Mouse (Mus musculus) T-helper 2 cell (primary cell): ENCODE data around the gene Gm525.
"Not testable (repeated sequence)": the region's sequence is repeated elsewhere in the genome, so short reads cannot be mapped to it uniquely, and the experiment has no call there.

ENCODE experiments used
- in situ Hi-C: fragments of 300-600 bp; cut with MboI, MseI; formaldehyde crosslinking; loops from one replicate; pipeline ENCODE4 v1.15.1; 2025; ENCODE audit warnings: high pct_unique_total_duplicates

Gm525 gene

GRCm38 (mm10) chr11:89061362-89061761, 12.3 kb upstream of the Gm525 start:
- in situ Hi-C loops = loop anchor here (10.0 kb wide), 1 partner anchor 1087 kb away; no protein-coding TSS in a partner anchor

DNA sequence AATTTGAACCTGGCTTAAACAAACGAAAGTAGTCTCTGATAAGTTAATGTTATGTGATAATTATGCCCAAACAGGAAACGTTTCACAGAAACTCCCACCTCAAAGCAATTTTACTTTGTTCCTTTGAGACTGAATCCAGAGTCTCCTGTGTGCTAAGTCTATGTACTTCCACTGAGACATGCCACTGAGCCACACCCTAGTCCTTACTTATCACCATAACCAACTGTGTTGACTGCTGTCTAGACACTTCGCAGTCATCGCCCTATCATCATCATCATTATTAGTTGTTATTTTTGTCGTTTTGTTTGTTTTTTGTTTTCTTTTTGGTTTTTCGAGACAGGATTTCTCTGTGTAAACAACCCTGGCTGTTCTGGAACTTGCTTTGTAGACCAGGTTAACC, 9.3 kb upstream of the Gm525 start:
- in situ Hi-C loops = loop anchor here (10.0 kb wide), 1 partner anchor 1090 kb away; no protein-coding TSS in a partner anchor

DNA sequence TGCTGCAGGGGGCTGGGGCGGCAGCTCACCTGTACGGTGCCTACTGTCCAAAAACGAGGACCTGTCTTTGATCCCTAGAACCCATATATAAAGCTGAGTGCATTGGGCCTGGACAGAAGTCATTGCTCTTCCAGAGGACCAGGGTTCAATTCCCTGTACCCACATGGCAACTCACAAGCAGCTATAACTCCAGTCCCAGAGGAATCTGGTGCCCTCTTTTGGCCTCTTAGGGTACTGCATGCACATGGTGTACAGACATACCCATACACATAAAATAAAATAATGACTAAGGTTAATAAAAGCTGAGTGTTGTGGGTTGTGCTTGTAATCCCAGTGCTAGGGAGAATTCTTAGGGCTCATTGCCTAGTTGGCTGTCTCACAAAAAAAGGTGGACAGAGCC, 8.3 kb upstream of the Gm525 start:
- in situ Hi-C loops = loop anchor here (10.0 kb wide), 1 partner anchor 1090 kb away; no protein-coding TSS in a partner anchor

- in situ Hi-C loops = loop anchor here (10.0 kb wide), 1 partner anchor 1091 kb away; no protein-coding TSS in a partner anchor
Measured at GRCm38 (mm10) chr11:89066126-89066525, 7.5 kb upstream of the Gm525 start.

DNA sequence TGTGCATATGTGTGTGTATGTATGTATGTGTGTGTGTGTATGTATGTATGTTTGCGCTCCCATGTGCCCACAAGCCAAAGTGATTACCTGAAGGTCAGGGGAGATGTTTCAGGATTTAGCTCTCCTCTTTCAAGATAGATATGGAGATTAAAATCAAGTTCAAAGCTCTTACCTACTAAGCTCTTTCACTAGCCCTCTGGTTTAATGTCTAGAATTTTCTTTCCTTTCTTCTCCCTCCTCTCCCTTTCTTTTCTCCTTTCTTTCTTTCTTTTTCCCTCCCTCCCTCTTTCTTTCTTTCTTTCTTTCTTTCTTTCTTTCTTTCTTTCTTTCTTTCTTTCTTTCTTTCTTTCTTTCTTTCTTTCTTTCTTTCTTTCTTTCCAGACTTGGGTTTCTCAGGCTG, 6.9 kb upstream of the Gm525 start, which contains the start of gene Dgke:
TSS of gene Dgke (minus strand) at position 101 of the 400 bp plus-strand sequence.
- in situ Hi-C loops = loop anchor here (10.0 kb wide), 1 partner anchor 1092 kb away; no protein-coding TSS in a partner anchor

DNA sequence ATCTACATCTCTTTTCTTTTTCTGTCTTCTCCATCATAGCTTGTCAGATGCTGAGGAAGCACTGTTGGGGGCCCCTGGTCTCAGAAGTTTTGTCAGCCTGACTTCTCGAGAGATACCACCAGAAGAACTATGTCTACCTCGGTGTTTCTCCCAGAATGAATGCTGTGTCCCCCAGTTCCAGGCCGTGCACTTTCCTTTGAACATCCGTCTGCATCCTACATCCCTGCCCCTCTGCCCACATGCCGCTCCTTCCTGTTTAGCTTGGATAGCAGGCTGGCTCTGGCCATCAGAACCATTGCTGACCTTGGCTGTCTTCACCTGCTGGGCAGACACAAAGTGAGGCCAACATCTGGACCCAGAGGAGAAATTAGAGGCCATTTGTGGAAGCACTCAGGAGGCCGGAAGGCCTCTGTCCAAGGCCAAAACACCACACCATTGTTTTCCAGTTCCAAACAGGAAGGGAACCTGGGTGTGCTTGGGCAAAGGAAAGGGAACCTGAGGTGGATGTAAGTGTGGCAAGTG, 6.3 kb upstream of the Gm525 start:
- in situ Hi-C loops = loop anchor here (10.0 kb wide), 1 partner anchor 1093 kb away; no protein-coding TSS in a partner anchor

DNA sequence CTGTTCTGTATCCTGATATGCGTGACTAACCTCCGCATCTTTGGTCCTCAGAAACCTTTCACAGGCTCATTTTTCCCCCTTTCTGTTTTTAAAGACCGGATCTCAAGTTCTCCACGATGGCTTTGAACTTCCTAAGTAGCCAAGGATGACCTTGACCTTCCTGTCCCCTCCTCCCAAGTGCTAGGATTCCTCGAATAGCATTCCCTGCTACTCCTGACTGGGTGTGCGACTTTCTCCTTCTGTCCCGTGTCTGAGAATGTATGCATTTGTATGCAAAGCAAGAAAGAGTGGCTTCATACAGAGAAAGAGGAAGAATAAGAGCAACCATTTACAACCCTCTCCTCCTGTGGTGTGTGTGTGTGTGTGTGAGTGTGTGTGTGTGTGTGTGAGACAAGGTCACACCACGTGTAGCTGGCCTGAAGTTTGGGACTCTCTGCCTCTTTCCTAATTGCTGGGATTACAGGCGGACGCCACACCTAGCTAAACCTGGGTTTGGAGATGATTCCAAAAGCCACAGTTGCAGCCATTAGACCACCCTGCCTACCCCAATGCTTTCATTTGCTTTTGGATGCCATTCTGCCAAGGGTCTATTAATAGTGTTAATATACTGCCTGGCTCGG, 5.7 kb upstream of the Gm525 start:
- in situ Hi-C loops = loop anchor here (10.0 kb wide), 1 partner anchor 1093 kb away; no protein-coding TSS in a partner anchor

DNA sequence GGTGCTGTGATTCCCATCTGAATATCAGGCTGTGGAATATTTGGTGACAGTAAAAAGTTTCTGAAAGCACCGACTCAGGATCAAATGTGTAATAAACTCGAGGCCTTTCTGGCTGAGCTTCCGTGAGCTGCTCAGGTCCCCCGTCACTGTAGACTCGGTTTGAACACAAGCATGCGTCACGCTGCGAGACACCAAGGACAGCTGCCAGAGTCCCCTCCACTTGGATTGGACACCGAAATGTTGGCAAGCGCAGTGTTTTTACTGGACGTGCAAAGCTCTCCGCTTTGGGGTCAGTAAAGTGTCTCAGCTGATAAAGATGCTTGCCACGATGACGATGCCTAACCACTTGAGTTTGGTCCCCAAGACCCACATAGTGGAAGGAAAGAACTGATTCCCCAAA, 5.0 kb upstream of the Gm525 start:
- in situ Hi-C loops = loop anchor here (10.0 kb wide), 1 partner anchor 1094 kb away; no protein-coding TSS in a partner anchor

- in situ Hi-C loops = loop anchor here (10.0 kb wide), 1 partner anchor 1095 kb away; no protein-coding TSS in a partner anchor
Measured at GRCm38 (mm10) chr11:89069303-89069702, 4.3 kb upstream of the Gm525 start.

- in situ Hi-C loops = loop anchor here (10.0 kb wide), 1 partner anchor 367 kb away; no protein-coding TSS in a partner anchor
Measured at GRCm38 (mm10) chr11:89071522-89071921, 2.1 kb upstream of the Gm525 start.

DNA sequence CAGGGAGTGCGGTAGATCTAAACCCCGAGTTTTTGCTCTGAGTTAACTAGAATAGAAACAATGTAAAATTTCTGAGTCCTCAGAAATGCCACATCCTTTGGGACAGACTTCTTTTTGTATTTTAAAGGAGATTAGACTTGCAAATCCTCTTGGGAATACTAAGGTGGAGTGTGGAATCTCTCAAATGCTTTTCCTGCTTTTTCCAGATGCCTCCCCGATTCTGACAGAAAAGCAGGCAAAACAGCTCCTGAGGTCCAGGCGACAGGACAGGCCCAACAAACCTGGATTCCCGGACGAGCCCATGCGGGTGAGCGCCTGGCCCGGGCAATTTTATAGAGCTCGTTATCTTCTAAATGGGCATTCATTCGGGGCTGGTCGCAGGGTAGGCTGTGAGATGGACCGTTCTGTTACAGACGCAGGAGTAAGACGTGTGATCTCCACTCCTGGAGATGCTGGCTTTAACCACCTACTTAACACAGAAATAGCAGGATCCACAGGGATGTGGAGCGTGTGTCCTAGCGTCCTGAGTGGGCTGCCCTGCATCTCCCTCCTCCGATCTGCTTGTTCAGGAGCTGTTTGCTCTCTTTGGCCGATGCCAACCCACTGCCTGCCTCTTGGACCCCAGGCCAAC, 1.3 kb downstream of the Gm525 start:
- in situ Hi-C loops = loop anchor here (10.0 kb wide), 1 partner anchor 370 kb away; no protein-coding TSS in a partner anchor

GRCm38 (mm10) chr11:89076370-89076821, 2.8 kb downstream of the Gm525 start:
- in situ Hi-C loops = loop anchor here (10.0 kb wide), 1 partner anchor 372 kb away; no protein-coding TSS in a partner anchor

- in situ Hi-C loops = loop anchor here (10.0 kb wide), 1 partner anchor 373 kb away; no protein-coding TSS in a partner anchor
Measured at GRCm38 (mm10) chr11:89077601-89078000, 4.0 kb downstream of the Gm525 start.

- in situ Hi-C loops = loop anchor here (10.0 kb wide), 1 partner anchor 374 kb away; no protein-coding TSS in a partner anchor
Measured at GRCm38 (mm10) chr11:89078305-89078704, 4.7 kb downstream of the Gm525 start.

- in situ Hi-C loops = loop anchor here (10.0 kb wide), 1 partner anchor 374 kb away; no protein-coding TSS in a partner anchor
Measured at GRCm38 (mm10) chr11:89078996-89079680, 5.5 kb downstream of the Gm525 start.

DNA sequence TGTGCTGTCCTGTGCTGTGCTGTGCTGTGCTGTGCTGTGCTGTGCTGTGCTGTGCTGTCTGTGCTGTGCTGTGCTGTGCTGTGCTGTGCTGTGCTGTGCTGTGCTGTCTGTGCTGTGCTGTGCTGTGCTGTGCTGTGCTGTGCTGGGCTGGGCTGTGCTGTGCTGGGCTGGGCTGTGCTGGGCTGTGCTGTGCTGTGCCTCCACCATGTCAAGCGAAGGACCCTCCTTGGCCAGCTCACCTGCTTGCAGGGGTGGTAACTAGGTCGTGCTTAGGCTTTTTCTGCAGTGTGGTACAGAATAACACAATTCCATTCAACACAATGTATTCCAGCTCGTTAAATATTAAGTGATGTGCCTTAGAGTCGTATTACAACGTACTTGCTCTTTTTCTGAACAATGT, 8.3 kb downstream of the Gm525 start:
- in situ Hi-C loops = not testable (repeated sequence)

DNA sequence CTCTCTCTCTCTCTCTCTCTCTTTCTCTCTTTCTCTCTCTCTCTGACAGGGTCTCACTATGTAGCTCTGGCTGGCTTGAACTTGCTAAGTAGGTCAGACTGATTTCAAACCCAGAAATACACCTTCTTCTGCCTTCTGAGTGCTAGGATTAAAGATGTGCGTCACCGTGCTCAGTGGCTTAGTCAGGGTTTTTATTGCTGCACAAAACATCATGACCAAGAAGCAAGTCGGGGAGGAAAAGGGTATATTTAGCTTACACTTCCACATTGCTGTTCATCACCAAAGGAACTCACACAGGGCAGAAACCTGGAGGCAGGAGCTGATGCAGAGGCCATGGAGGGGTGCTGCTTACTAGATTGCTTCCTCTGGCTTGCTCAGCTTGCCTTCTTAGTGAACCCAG, 9.1 kb downstream of the Gm525 start:
- in situ Hi-C loops = not testable (repeated sequence)

DNA sequence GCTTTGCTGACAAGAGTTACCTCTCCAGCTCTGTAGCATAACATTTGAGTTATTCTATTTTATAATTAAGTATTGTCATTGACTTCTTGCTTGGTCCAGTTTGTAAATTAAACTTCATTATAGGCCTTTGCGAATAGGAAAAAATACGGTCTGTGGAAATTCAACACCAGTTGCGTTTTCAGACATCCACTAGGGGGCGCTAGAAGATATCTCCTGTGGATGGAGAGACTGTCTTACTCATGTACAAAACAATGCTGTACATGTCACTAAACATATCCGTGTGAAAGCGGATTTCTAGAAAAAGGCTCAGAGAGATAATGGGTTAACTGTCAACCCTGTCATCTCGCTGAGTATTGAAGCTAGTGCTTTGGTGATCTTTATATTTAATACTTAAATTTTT, 11.0 kb downstream of the Gm525 start:
- in situ Hi-C loops = no loop called here

- in situ Hi-C loops = no loop called here
Measured at GRCm38 (mm10) chr11:89086208-89086809, 12.7 kb downstream of the Gm525 start.

- in situ Hi-C loops = no loop called here
Measured at GRCm38 (mm10) chr11:89088754-89089153, 15.1 kb downstream of the Gm525 start.

DNA sequence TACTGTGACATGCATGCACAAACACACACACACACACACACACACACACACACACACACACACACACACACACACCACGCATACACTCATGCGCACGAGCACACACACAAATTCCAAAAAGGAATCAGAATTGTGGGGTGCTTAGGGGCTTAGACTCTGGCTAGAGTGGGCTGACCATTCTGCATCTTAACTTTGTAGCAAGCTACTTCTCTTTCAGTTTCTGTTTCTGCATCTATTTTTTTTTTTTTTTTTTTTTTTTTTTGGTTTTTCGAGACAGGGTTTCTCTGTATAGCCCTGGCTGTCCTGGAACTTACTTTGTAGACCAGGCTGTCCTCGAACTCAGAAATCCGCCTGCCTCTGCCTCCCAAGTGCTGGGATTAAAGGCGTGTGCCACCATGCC, 16.7 kb downstream of the Gm525 start:
- in situ Hi-C loops = not testable (repeated sequence)
